Mouse (Mus musculus) kidney, postnatal 0 days (tissue): ENCODE measurements at regions not wholly inside any gene's neighbourhood (a gene's known extent, or its start where the extent isn't known, plus 50 kb on each side); places are given as distances from the start of the nearest gene placed in this dataset.

Source experiments
- ATAC-seq: fragments of 200-750 bp; cut with Nextera tagmentation; replicated peaks from 2 replicates; pipeline ENCODE4 v1.8.0; 2017; ENCODE audit warnings: low read depth, moderate number of reproducible peaks, moderate TSS enrichment, moderate library complexity; ENCODE audit not compliant: low FRiP score
- DNase-seq: peaks from one replicate; pipeline ENCODE4 v3.0.0-alpha.2; 2016; ENCODE audit warnings: low spot score
- H3K27ac ChIP-seq: fragments of 300-500 bp; sonication (generic); 2 replicates; pipeline ENCODE4 v1.5.1; 2014; ENCODE audit warnings: mild to moderate bottlenecking
- H3K27me3 ChIP-seq: fragments of 300-500 bp; sonication (generic); 2 replicates; pipeline ENCODE4 v1.6.1; 2014; ENCODE audit warnings: low read length, mixed read lengths; ENCODE audit not compliant: insufficient read depth
- H3K36me3 ChIP-seq: fragments of 300-500 bp; sonication (generic); 2 replicates; pipeline ENCODE4 v1.6.1; 2014; ENCODE audit warnings: low read length, mixed read lengths; ENCODE audit not compliant: insufficient read depth
- H3K4me1 ChIP-seq: fragments of 300-500 bp; sonication (generic); replicated peaks from 2 replicates; pipeline ENCODE4 v1.6.1; 2014; ENCODE audit warnings: antibody characterized with exemption, low read length, mixed read lengths; ENCODE audit not compliant: insufficient read depth
- H3K4me2 ChIP-seq: fragments of 300-500 bp; sonication (generic); 2 replicates; pipeline ENCODE4 v1.6.1; 2014; ENCODE audit warnings: mild to moderate bottlenecking, low read length, moderate library complexity, mixed read lengths
- H3K4me3 ChIP-seq: fragments of 300-500 bp; sonication (generic); replicated peaks from 2 replicates; pipeline ENCODE4 v1.5.1; 2014; ENCODE audit warnings: low read depth, low read length
- H3K9ac ChIP-seq: fragments of 300-500 bp; sonication (generic); 2 replicates; pipeline ENCODE4 v1.6.1; 2014; ENCODE audit warnings: low read depth, low read length
- H3K9me3 ChIP-seq: fragments of 300-500 bp; sonication (generic); replicated peaks from 2 replicates; pipeline ENCODE4 v1.6.1; 2016; ENCODE audit warnings: low read length, inconsistent platforms, mixed read lengths
- CTCF ChIP-seq: IDR thresholded peaks from 2 replicates; pipeline ENCODE4 v1.5.1; 2016; ENCODE audit warnings: antibody characterized with exemption, low read depth, mild to moderate bottlenecking, moderate library complexity
- WGBS: fragments of 180-500 bp; shearing (Covaris S2); extraction: QIAGEN DNeasy Blood & Tissue Kit; methylation state at CpG from one replicate; pipeline ENCODE4 v1.1.7; 2014; 5-methylcytosine and 5-hydroxymethylcytosine counted together

DNA sequence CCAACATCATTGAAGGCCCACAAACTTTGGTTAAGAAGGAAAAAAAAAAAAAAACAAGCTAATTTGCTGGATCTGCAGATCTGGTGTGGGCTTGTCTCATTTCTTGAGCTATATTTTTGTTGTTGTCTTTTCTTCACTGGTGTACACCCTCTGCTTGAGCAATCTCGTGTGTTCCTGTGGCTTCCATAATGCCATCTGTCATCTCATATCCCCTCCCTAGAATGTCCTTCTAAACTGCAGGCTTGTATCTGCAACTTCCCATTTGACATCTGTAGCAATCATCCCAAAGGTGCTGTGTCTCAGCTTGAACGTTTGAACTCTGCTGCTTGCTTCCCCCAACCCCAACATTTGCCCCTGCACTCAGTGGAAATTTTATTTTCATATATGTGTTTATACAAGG is 170.1 kb downstream of the Pfkfb3 start:
- Histone ChIP-seq H3K9ac (no peak overlapping the region), H3K27me3 (no peaks in the 10 kb centered on the region), H3K9me3 (no peaks in the 10 kb centered on the region), H3K4me1 (no peaks in the 10 kb centered on the region), H3K4me3 (no peak overlapping the region), H3K27ac (no peak overlapping the region), H3K36me3 (no peaks in the 10 kb centered on the region), H3K4me2 (no peak overlapping the region)
- 59% methylated on average over 2 of the region's 2 CpGs for WGBS
- ATAC-seq (no peak), DNase-seq (no peak)
- TF ChIP-seq CTCF = no peak

DNA sequence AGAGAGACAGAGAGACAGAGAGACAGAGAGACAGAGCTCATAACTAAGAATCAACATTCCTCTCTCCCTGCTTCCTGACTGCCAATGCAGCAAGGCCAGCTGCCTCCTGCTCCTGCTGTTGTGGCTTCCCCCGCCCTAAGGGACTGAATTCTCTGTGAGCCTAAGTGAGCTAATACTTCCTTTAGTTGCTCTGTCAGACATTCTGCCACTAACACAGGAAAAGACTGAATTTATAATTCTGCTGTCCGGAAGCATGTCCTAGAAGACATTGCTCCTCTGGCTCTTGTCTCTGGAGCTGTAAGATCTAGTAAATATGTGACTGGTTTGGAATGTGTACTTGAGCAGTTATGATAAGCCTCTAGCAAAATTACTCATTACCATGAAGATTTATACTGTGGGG is 176.7 kb downstream of the Pfkfb3 start:
- Histone ChIP-seq H3K36me3 (no peaks in the 10 kb centered on the region), H3K9me3 (no peaks in the 10 kb centered on the region), H3K4me1 (0 out of 2 replicates have a peak, but pooled peaks cover 4% of the 10 kb centered on the region), H3K4me2 (no peak overlapping the region), H3K27me3 (no peaks in the 10 kb centered on the region), H3K4me3 (no peak overlapping the region), H3K27ac (peak overlapping the region; percentile 60), H3K9ac (no peak overlapping the region)
- DNase-seq (peak; percentile 63), ATAC-seq (peak; percentile 29; the same call in 1 of the 2 replicates)
- 45% methylated on average over 2 of the region's 2 CpGs for WGBS
- no peak for TF ChIP-seq CTCF

GRCm38 (mm10) chr2:11375726-11376454 is 178.0 kb downstream of the Pfkfb3 start:
- ATAC-seq (no peak), DNase-seq (no peak)
- H3K36me3 ChIP-seq = no peaks in the 10 kb centered on the region

DNA sequence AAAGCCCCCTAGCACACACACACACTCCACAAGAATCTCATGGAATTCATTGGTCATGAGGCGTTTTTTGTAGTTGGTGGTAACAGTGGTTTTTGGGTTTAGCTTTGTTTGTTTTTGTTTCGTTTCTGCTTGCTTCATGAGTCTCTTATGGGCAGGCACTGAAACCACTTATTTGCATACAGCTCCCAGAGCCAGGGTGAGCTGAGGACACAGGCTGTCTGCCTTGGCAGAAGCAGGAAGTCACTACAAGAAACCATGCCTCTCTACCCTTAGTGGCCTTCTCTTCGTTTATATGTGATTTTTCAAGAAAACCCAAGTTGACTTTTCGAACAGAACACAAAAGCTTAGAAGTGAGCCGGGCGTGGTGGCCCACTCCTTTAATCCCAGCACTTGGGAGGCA is 178.8 kb downstream of the Pfkfb3 start:
- Histone ChIP-seq H3K27me3 (no peaks in the 10 kb centered on the region), H3K4me1 (0 out of 2 replicates have a peak, but pooled peaks cover 4% of the 10 kb centered on the region), H3K9ac (no peak overlapping the region), H3K9me3 (no peaks in the 10 kb centered on the region), H3K27ac (0 out of 2 replicates have a peak overlapping the region, but pooled peaks have one; percentile 13), H3K36me3 (no peaks in the 10 kb centered on the region), H3K4me2 (no peak overlapping the region), H3K4me3 (no peak overlapping the region)
- 55% methylated on average over 6 of the region's 6 CpGs for WGBS
- ATAC-seq (no peak), DNase-seq (peak; percentile 44)
- no peak for TF ChIP-seq CTCF

More at GRCm38 (mm10) chr2:11375726-11376454, 178.0 kb downstream of the Pfkfb3 start:
- Histone ChIP-seq H3K9me3 (no peaks in the 10 kb centered on the region), H3K27ac (0 out of 2 replicates have a peak overlapping the region, but pooled peaks have one; percentile 16), H3K4me2 (no peak overlapping the region), H3K4me1 (0 out of 2 replicates have a peak, but pooled peaks cover 4% of the 10 kb centered on the region), H3K9ac (no peak overlapping the region), H3K4me3 (no peak overlapping the region), H3K27me3 (no peaks in the 10 kb centered on the region)
- TF ChIP-seq CTCF = no peak
- 52% methylated on average over 10 of the region's 10 CpGs for WGBS

GRCm38 (mm10) chr2:11370273-11370672 is 183.6 kb downstream of the Pfkfb3 start:
- Histone ChIP-seq H3K27ac (no peak overlapping the region), H3K27me3 (no peaks in the 10 kb centered on the region), H3K36me3 (no peaks in the 10 kb centered on the region), H3K9me3 (no peaks in the 10 kb centered on the region), H3K4me3 (no peak overlapping the region), H3K9ac (no peak overlapping the region), H3K4me1 (0 out of 2 replicates have a peak, but pooled peaks cover 4% of the 10 kb centered on the region), H3K4me2 (no peak overlapping the region)
- DNase-seq (no peak), ATAC-seq (no peak)
- no peak for TF ChIP-seq CTCF

DNA sequence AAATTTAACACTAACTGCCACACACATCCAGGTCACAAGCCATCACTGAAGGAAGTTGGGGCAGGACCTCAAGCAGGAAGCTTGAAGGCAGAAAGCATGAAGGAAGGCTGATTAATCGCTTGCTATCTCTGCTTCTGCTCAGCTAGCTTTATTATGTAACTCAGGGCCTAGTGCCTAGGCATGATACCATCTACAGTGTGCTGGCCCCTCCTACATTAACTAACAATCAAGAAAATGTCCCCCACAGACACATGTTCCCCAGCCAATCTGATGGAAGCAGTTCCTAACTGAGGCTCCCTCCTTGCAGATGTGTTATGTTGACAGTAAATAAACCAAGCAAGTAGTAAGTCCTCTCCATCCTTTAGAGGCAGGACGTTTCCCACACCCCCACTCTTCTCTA is 186.6 kb downstream of the Pfkfb3 start:
- WGBS = 52% methylated on average over 2 of the region's 2 CpGs
- no peaks in the 10 kb centered on the region for H3K9me3 ChIP-seq
- no peak for TF ChIP-seq CTCF
- no peaks in the 10 kb centered on the region for H3K36me3 ChIP-seq
- ATAC-seq = no peak
- no peaks in the 10 kb centered on the region for H3K4me1 ChIP-seq
- no peak overlapping the region for H3K4me2 ChIP-seq
- no peak overlapping the region for H3K27ac ChIP-seq
- no peak for DNase-seq
- H3K27me3 ChIP-seq = no peaks in the 10 kb centered on the region
- no peak overlapping the region for H3K4me3 ChIP-seq
- no peak overlapping the region for H3K9ac ChIP-seq

GRCm38 (mm10) chr2:11365815-11366214 is 188.1 kb downstream of the Pfkfb3 start:
- DNase-seq (no peak), ATAC-seq (no peak)
- no peaks in the 10 kb centered on the region for H3K27me3 ChIP-seq
- H3K4me1 ChIP-seq = no peaks in the 10 kb centered on the region
- no peak overlapping the region for H3K27ac ChIP-seq
- no peaks in the 10 kb centered on the region for H3K36me3 ChIP-seq
- no peak overlapping the region for H3K4me3 ChIP-seq
- no peak overlapping the region for H3K9ac ChIP-seq
- WGBS = 75% methylated on average over 3 of the region's 3 CpGs
- H3K9me3 ChIP-seq = no peaks in the 10 kb centered on the region
- no peak overlapping the region for H3K4me2 ChIP-seq
- TF ChIP-seq CTCF = no peak
